Mouse (Mus musculus) kidney, adult 2 months (tissue): ENCODE measurements around the gene Ppfibp1. TPM values are rescaled to one million over a fixed set of nuclear protein-coding genes. Genes with fewer than 3 reads are reported as not detected.

Source experiments
- DNase-seq: peaks from one replicate; pipeline ENCODE4 v3.0.0; 2021
- H3K27ac ChIP-seq: fragments of 200-500 bp; 2 replicates; pipeline ENCODE4 v1.5.1; 2012; ENCODE audit warnings: low read depth, low read length, control low read depth, inconsistent platforms; ENCODE audit not compliant: insufficient read depth
- H3K27me3 ChIP-seq: fragments of 200-500 bp; replicated peaks from 2 replicates; pipeline ENCODE4 v1.6.1; 2012; ENCODE audit warnings: mild to moderate bottlenecking, moderate library complexity, low read length, inconsistent platforms; ENCODE audit not compliant: control insufficient read depth, insufficient read depth
- H3K36me3 ChIP-seq: fragments of 200-500 bp; 2 replicates; pipeline ENCODE4 v1.6.1; 2012; ENCODE audit warnings: mild to moderate bottlenecking, moderate library complexity, low read length, inconsistent platforms; ENCODE audit not compliant: control insufficient read depth, insufficient read depth
- H3K4me1 ChIP-seq: fragments of 200-500 bp; 2 replicates; pipeline ENCODE4 v1.6.1; 2011; ENCODE audit warnings: low read length; ENCODE audit not compliant: control insufficient read depth, insufficient read depth
- H3K4me3 ChIP-seq: fragments of 200-500 bp; 2 replicates; pipeline ENCODE4 v1.5.1; 2011; ENCODE audit warnings: mild to moderate bottlenecking, low read depth, low read length, control low read depth; ENCODE audit not compliant: insufficient read depth
- CTCF ChIP-seq: fragments of 200-500 bp; conservative IDR thresholded peaks from 2 replicates; pipeline ENCODE4 v1.5.1; 2011; ENCODE audit warnings: low read depth, mild to moderate bottlenecking, control low read depth, low read length, moderate library complexity, mixed read lengths; ENCODE audit not compliant: insufficient read depth, insufficient read length
- POLR2A ChIP-seq: fragments of 200-500 bp; IDR thresholded peaks from one replicate; pipeline ENCODE4 v1.6.1; 2011; ENCODE audit warnings: low read depth, low read length, control low read depth
- WGBS: fragments of 180-500 bp; shearing (Covaris S2); methylation state at CpG from one replicate; pipeline ENCODE4 v1.1.7; 2018; 5-methylcytosine and 5-hydroxymethylcytosine counted together
- polyA plus RNA-seq: library from polyadenylated mRNA; depleted of rRNA; stranded (reverse); fragments of >200 nt; gene quantifications from 2 replicates; pipeline ENCODE4 v1.2.3, GENCODE M21; 2012

Ppfibp1 gene
- polyA plus RNA-seq, 1 experiment = 23.4 TPM

- Histone ChIP-seq H3K4me1 (no peaks in the 10 kb centered on the region), H3K36me3 (peaks cover 20% of the 10 kb centered on the region), H3K27ac (no peak overlapping the region), H3K27me3 (no peaks in the 10 kb centered on the region), H3K4me3 (no peak overlapping the region)
- no peak for DNase-seq
- TF ChIP-seq POLR2A = no peak
- TF ChIP-seq CTCF = no peak
- 85% methylated on average over 16 of the region's 16 CpGs for WGBS
Measured at GRCm38 (mm10) chr6:147022375-147023132, 134.3 kb downstream of the Ppfibp1 start.

- Histone ChIP-seq H3K4me1 (no peaks in the 10 kb centered on the region), H3K27ac (no peak overlapping the region), H3K36me3 (peaks cover 20% of the 10 kb centered on the region), H3K4me3 (no peak overlapping the region), H3K27me3 (no peaks in the 10 kb centered on the region)
- DNase-seq = no peak
- WGBS = 70% methylated on average over 2 of the region's 2 CpGs
- TF ChIP-seq POLR2A = no peak
- TF ChIP-seq CTCF = no peak
Measured at GRCm38 (mm10) chr6:147023133-147023395, 134.8 kb downstream of the Ppfibp1 start.

DNA sequence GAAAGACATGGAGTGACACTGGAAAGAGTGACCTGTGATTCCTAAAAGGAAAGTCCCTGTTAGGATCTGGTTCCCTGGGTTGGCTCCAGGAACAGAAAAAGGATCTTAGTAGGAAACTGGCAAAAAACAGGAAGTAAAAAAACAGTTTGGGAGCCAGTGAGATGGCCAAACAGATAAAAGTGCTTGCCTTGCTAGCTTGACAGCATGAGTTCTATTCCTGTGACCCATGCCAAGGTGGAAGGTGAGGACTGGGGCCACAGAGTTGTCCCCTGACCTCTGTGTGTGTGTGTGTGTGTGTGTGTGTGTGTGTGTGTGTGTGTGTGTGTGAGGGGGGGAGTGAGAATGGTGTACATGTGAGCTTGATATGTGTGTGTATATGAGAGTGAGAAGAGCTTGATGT is 135.3 kb downstream of the Ppfibp1 start:
- peaks cover 20% of the 10 kb centered on the region for H3K36me3 ChIP-seq
- TF ChIP-seq POLR2A (no peak), CTCF (no peak)
- no peak overlapping the region for H3K4me3 ChIP-seq
- DNase-seq = no peak
- H3K27ac ChIP-seq = no peak overlapping the region
- no peaks in the 10 kb centered on the region for H3K4me1 ChIP-seq
- no peaks in the 10 kb centered on the region for H3K27me3 ChIP-seq

- TF ChIP-seq CTCF (no peak), POLR2A (no peak)
- Histone ChIP-seq H3K4me3 (no peak overlapping the region), H3K27ac (no peak overlapping the region), H3K36me3 (peaks cover 18% of the 10 kb centered on the region), H3K4me1 (no peaks in the 10 kb centered on the region), H3K27me3 (no peaks in the 10 kb centered on the region)
- 86% methylated on average over 3 of the region's 3 CpGs for WGBS
- DNase-seq = no peak
Measured at GRCm38 (mm10) chr6:147024761-147025160, 136.5 kb downstream of the Ppfibp1 start.

DNA sequence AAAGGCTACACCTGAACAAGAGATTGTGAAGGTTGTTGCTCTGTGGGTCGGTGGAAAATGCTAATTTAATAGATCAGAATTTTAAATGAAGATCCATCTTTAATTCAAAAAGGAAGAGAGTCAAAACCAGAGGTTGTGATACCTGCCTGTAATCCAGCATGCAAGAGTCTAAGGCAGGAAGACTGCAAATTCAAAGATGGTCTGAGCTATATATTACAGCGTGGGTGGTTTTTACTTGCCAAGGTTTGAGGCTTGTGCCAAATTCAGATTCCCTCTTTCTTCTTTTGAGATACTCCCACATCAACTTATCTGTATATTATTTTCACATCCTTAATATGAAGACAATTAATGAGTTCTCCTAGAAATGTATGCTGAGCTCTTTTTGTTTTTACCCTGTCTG is 140.1 kb downstream of the Ppfibp1 start:
- Histone ChIP-seq H3K4me3 (no peak overlapping the region), H3K36me3 (peaks cover 9% of the 10 kb centered on the region), H3K27ac (no peak overlapping the region), H3K4me1 (no peaks in the 10 kb centered on the region), H3K27me3 (no peaks in the 10 kb centered on the region)
- DNase-seq = no peak
- WGBS = 80% methylated on average over 2 of the region's 2 CpGs
- TF ChIP-seq CTCF = no peak
- TF ChIP-seq POLR2A = no peak

DNA sequence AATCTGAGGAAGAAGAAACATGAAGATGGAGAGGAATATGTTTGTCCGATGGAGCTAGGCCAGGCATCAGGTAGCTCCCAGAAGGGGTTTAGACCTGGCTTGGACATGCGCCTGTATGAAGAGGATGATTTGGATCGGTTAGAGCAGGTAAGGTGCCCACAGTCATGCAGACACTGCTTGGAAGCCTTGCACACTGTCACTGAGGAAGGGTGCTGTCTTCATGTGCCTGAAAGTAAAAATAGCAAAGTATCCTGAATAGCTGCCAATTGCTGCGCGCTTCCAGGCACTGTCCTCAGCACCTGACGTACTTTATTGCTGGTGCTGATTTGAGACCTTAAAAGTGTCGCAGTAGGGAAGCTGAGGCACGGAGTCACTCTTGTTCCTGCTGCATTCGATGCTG is 141.3 kb downstream of the Ppfibp1 start:
- H3K27me3 ChIP-seq = no peaks in the 10 kb centered on the region
- H3K4me3 ChIP-seq = no peak overlapping the region
- no peak overlapping the region for H3K27ac ChIP-seq
- TF ChIP-seq CTCF (no peak), POLR2A (no peak)
- DNase-seq = no peak
- WGBS = 93% methylated on average over 9 of the region's 9 CpGs
- peaks cover 8% of the 10 kb centered on the region for H3K36me3 ChIP-seq
- no peaks in the 10 kb centered on the region for H3K4me1 ChIP-seq

GRCm38 (mm10) chr6:147030096-147030885 is 142.0 kb downstream of the Ppfibp1 start:
- WGBS = 89% methylated on average over 15 of the region's 15 CpGs
- Histone ChIP-seq H3K27ac (no peak overlapping the region), H3K27me3 (no peaks in the 10 kb centered on the region), H3K36me3 (peaks cover 8% of the 10 kb centered on the region), H3K4me3 (no peak overlapping the region), H3K4me1 (no peaks in the 10 kb centered on the region)
- no peak for DNase-seq
- no peak for TF ChIP-seq CTCF
- TF ChIP-seq POLR2A = no peak
